Mouse (Mus musculus) left cerebral cortex, postnatal 10 days (tissue): ENCODE measurements around the gene Rimkla. TPM values are rescaled to one million over a fixed set of nuclear protein-coding genes. Genes with fewer than 3 reads are reported as not detected.
A peak's percentile ranks its signal among the peaks of the same experiment; 100 is the strongest.

Experiments
- DNase-seq, 2 experiments: peaks; one replicate each; pipeline ENCODE4 v3.0.0; 2021 to 2022; ENCODE audit warnings: low spot score in 2 of 2, mixed read lengths in 1 of 2; ENCODE audit errors: extremely low spot score in 1 of 2
- intact Hi-C: fragments of 180-260 bp; cut with DNase I; formaldehyde crosslinking; loops from one replicate; pipeline ENCODE4 v1.15.1; 2025
- total RNA-seq, 2 experiments: library from RNA; stranded (reverse); gene quantifications; 2 replicates each; pipeline ENCODE4 v1.2.3; 2021

The Rimkla gene
- total RNA-seq, 2 experiments from 2014 or later, result 20.8 to 21.8 TPM

GRCm38 (mm10) chr4:119427680-119428079 lies 64.7 kb downstream of the Rimkla start:
- no peak for DNase-seq
- intact Hi-C loops, result no loop called here

- DNase-seq, result no peak
- intact Hi-C loops, result no loop called here
Observed at GRCm38 (mm10) chr4:119425601-119426000, 66.8 kb downstream of the Rimkla start.

- intact Hi-C loops, result no loop called here
- no peak for DNase-seq
Observed at GRCm38 (mm10) chr4:119425077-119425476, 67.4 kb downstream of the Rimkla start.

- intact Hi-C loops, result loop anchor here (5.0 kb wide), 1 partner anchor 40 kb away; no protein-coding TSS in a partner anchor
- peak; percentile 83 to 94 for DNase-seq
Observed at GRCm38 (mm10) chr4:119422294-119422964, 70.0 kb downstream of the Rimkla start, which contains the start of the genes Ppcs and Zmynd12. Ppcs (minus strand) TSS chr4:119422420. Zmynd12 (plus strand) TSS chr4:119422814.

- peak in 1 of 2 experiments; percentile 61 for DNase-seq
- intact Hi-C loops, result loop anchor here (5.0 kb wide), 1 partner anchor 40 kb away; no protein-coding TSS in a partner anchor
Observed at GRCm38 (mm10) chr4:119421921-119422293, 70.5 kb downstream of the Rimkla start.

GRCm38 (mm10) chr4:119421191-119421590 lies 71.2 kb downstream of the Rimkla start:
- intact Hi-C loops, result loop anchor here (5.0 kb wide), 1 partner anchor 41 kb away; no protein-coding TSS in a partner anchor
- DNase-seq, result no peak

GRCm38 (mm10) chr4:119417894-119418293 lies 74.5 kb downstream of the Rimkla start:
- intact Hi-C loops, result no loop called here
- no peak for DNase-seq

GRCm38 (mm10) chr4:119417270-119417669 lies 75.2 kb downstream of the Rimkla start:
- DNase-seq, result no peak
- intact Hi-C loops, result no loop called here

Other genes with a start within 250 kb of the Rimkla start
- under 1 TPM; 0.16 to 0.47 TPM for gene Cldn19, start 237.2 kb downstream of the Rimkla start, total RNA-seq
- 100 to 1,000 TPM; 812 to 832 TPM for gene Ybx1, start 198.0 kb downstream of the Rimkla start, total RNA-seq
- gene Ppih, start 172.1 kb downstream of the Rimkla start, total RNA-seq, result 10 to 100 TPM; 19.5 to 23.5 TPM
- 10 to 100 TPM; 18.1 to 20.1 TPM for gene Ccdc30, start 77.1 kb downstream of the Rimkla start, total RNA-seq
- gene Ppcs, start 70.2 kb downstream of the Rimkla start, total RNA-seq, result 1 to 10 TPM; 5.5 to 7.2 TPM
- not detected for gene Zmynd12, start 69.8 kb downstream of the Rimkla start, total RNA-seq
- 10 to 100 TPM; 59.6 to 73.9 TPM for gene Foxj3, start 44.4 kb upstream of the Rimkla start, total RNA-seq
- 10 to 100 TPM; 25.9 to 26.2 TPM for gene Frg2f1, start 46.9 kb upstream of the Rimkla start, total RNA-seq
- not detected for gene Guca2a, start 145.1 kb upstream of the Rimkla start, total RNA-seq
- not detected for gene Guca2b, start 166.3 kb upstream of the Rimkla start, total RNA-seq
- gene Hivep3, start 241.2 kb upstream of the Rimkla start, total RNA-seq, result 10 to 100 TPM; 71.9 to 74.3 TPM